Mouse (Mus musculus): Measurements from ENCODE around the gene Pik3r3. TPM values are rescaled to one million over a fixed set of nuclear protein-coding genes. Genes with fewer than 3 reads are reported as not detected.

Gene Pik3r3
- polyA plus RNA-seq, 1 experiment from 2014 or later = 17.2 TPM

DNA sequence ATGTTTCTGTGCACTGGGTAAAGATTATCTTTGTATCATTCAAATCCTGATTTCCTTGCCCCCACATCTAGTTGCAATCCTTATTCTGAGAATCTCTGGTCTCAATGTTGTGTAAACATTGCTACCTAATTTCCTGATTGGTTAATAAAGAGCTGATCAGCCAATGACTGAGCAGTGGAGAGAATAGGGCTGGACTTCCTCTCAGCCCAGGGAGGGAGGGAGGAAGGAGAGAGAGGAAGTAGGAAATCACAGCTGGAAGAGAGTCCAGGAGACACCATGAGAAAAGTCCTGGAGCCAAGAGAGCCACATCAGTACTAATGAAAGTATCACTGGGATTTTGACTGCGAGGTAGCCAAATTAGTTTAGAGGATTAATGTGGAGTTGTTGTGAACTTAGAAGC, 114.9 kb downstream of the Pik3r3 start:
- 81% methylated on average over 1 of the region's 1 CpGs for WGBS
- no peak overlapping the region for H3K27ac ChIP-seq
- no peaks in the 10 kb centered on the region for H3K4me1 ChIP-seq
- peaks cover 3% of the 10 kb centered on the region; the same call in 1 of the 2 replicates for H3K36me3 ChIP-seq
- no peak overlapping the region for H3K4me3 ChIP-seq
- DNase-seq (ENCODE audit: low spot score) = no peak
- H3K9me3 ChIP-seq = no peaks in the 10 kb centered on the region
- no peaks in the 10 kb centered on the region for H3K27me3 ChIP-seq (ENCODE audit: insufficient read depth, poor library complexity, severe bottlenecking)

DNA sequence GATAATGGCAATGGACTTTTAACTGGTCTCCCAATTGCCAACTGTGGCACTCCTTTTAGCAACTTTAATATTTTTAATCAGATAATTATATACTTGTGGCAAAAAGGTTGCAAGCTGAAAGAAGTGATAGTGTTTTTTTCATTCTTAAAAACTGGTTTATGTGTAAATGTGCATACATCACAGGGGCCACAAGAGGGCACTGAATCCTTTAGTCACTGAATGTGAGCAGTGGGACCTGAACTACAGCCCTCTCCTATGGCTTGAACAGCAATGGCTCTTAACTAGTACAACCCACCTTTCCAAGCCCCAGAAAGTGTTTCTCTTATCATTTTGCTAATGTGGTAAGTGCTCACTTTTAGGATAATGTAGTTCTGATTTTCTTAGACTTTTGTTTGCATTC, 120.7 kb downstream of the Pik3r3 start:
- Histone ChIP-seq H3K9me3 (no peaks in the 10 kb centered on the region), H3K27me3 (ENCODE audit: insufficient read depth, poor library complexity, severe bottlenecking) (no peaks in the 10 kb centered on the region), H3K4me3 (no peak overlapping the region), H3K27ac (no peak overlapping the region), H3K36me3 (peaks cover 3% of the 10 kb centered on the region; the same call in 1 of the 2 replicates), H3K4me1 (no peaks in the 10 kb centered on the region)
- no peak for DNase-seq (ENCODE audit: low spot score)

DNA sequence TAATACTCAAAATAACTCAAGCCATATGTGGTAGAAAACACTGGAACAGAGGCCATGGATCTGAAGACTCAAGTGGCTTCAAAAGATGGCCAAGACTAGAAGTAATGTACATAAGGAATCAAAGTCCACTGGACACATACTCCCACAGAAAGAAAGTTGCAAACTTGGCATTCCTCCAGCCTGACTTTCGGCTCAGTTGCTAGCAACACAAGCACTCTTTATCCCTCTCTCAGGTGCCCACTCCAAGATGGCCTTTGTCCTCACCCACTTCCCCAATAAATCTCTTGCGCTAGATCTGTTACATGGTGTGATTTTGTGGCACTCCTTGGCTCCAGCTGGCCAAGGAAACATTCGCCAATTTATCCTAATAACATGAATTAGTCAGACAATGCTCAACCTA, 131.1 kb downstream of the Pik3r3 start:
- Histone ChIP-seq H3K4me3 (no peak overlapping the region), H3K9me3 (no peaks in the 10 kb centered on the region), H3K27ac (no peak overlapping the region), H3K4me1 (no peaks in the 10 kb centered on the region), H3K27me3 (ENCODE audit: insufficient read depth, poor library complexity, severe bottlenecking) (no peaks in the 10 kb centered on the region), H3K36me3 (no peaks in the 10 kb centered on the region)
- WGBS = 92% methylated on average over 3 of the region's 3 CpGs
- no peak for DNase-seq (ENCODE audit: low spot score)

Other genes with a start within 250 kb of the Pik3r3 start
- 1.3 and 1.7 TPM in 2 replicates for gene Faah, start 203.7 kb upstream of the Pik3r3 start, polyA plus RNA-seq (2016; fragmentation: Nextera tagmentation; extraction: Ambion mirVana)
- gene Nsun4, start 167.7 kb upstream of the Pik3r3 start, polyA plus RNA-seq (2016; fragmentation: Nextera tagmentation; extraction: Ambion mirVana) = 20.4 and 24.9 TPM in 2 replicates
- gene Uqcrh, start 146.5 kb upstream of the Pik3r3 start, polyA plus RNA-seq (2016; fragmentation: Nextera tagmentation; extraction: Ambion mirVana) = 697 and 904 TPM in 2 replicates
- 69.1 and 77.9 TPM in 2 replicates for gene Lrrc41, start 146.3 kb upstream of the Pik3r3 start, polyA plus RNA-seq (2016; fragmentation: Nextera tagmentation; extraction: Ambion mirVana)
- 31.7 and 38.0 TPM in 2 replicates for gene Rad54l, start 97.9 kb upstream of the Pik3r3 start, polyA plus RNA-seq (2016; fragmentation: Nextera tagmentation; extraction: Ambion mirVana)
- gene Pomgnt1, start 97.8 kb upstream of the Pik3r3 start, polyA plus RNA-seq (2016; fragmentation: Nextera tagmentation; extraction: Ambion mirVana) = 68.9 and 74.3 TPM in 2 replicates
- gene Lurap1, start 70.3 kb upstream of the Pik3r3 start, polyA plus RNA-seq (2016; fragmentation: Nextera tagmentation; extraction: Ambion mirVana) = 1.4 and 1.9 TPM in 2 replicates
- 0.10 TPM in 1 of 2 replicates, not detected in the other for gene Tspan1, start 54.0 kb upstream of the Pik3r3 start, polyA plus RNA-seq (2016; fragmentation: Nextera tagmentation; extraction: Ambion mirVana)
- gene 1700042G07Rik, start 48.2 kb upstream of the Pik3r3 start, polyA plus RNA-seq (2016; fragmentation: Nextera tagmentation; extraction: Ambion mirVana) = not detected in 2 replicates
- gene Gm49337, start 48.2 kb upstream of the Pik3r3 start, polyA plus RNA-seq (2016; fragmentation: Nextera tagmentation; extraction: Ambion mirVana) = not detected in 2 replicates
- 15.4 and 15.5 TPM in 2 replicates for gene Mast2, start 242.6 kb downstream of the Pik3r3 start, polyA plus RNA-seq (2016; fragmentation: Nextera tagmentation; extraction: Ambion mirVana)